Mouse (Mus musculus): ENCODE results near the gene Sh2b1.
A peak's percentile ranks its signal among the peaks of the same experiment; 100 is the strongest.
"Not testable (repeated sequence)": the region's sequence is repeated elsewhere in the genome, so short reads cannot be mapped to it uniquely, and the experiment has no call there.

Sh2b1 gene

DNA sequence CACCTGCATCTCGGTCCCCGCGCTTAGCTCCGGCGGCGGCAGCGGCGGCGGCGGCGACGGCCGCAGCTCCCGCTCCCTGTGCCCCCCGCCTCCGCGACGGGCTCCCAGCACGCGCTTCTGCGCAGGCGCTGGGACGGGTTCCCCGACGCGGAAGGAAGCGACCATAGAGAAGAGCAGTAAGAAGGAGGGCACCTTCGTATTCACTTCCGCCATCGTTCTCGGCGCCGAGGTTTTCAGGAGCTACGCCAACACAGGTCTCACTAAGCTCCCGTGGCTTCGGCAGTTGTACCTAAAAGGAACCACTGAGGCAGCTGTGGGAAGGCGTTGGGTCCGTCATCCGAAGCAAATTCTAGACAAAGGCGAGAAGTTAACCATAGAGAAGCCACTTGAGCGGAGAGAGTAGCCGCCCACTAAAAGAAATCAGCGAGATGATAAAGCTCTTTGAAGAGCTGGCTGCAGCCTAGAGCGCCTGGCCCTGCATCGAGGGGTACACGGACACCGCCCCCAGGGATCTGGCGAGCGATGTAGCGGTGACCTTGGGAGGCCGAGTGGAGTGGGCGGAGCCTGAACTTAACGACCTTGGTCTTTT, at the start of gene Sh2b1:
Gene Sh2b1 (minus strand): TSS at position 432 of the 589 bp plus-strand sequence.
- DNase-seq (ENCODE audit: low read depth in 1 of 2, low spot score in 2 of 2): peak; percentile 54 to 75

DNA sequence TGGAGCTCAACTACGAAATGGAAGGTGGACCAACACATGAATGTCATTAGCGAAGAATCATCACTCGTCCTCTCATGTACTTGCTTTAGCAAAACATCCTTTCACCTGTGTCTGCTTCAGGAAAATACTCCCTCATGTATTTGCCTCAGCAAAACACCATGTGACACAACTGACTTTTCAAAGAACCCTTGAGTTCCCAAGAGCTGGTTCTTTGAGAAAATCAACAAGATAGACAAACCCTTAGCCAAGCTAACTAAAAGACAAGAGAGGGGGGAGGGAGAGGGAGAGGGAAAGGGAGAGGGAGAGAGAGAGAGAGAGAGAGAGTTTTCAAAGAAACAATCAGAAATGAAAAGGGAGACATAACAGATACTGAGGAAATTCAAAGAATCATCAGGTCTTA, 48.1 kb upstream of the Sh2b1 start:
- DNase-seq (ENCODE audit: low read depth in 1 of 2, low spot score in 2 of 2): no peak

GRCm38 (mm10) chr7:126519513-126519912, 44.3 kb upstream of the Sh2b1 start:
- no peak for DNase-seq (ENCODE audit: low read depth in 1 of 2, low spot score in 2 of 2)

GRCm38 (mm10) chr7:126518261-126518941, 43.2 kb upstream of the Sh2b1 start:
- no peak for DNase-seq (ENCODE audit: low read depth in 1 of 2, low spot score in 2 of 2)

DNA sequence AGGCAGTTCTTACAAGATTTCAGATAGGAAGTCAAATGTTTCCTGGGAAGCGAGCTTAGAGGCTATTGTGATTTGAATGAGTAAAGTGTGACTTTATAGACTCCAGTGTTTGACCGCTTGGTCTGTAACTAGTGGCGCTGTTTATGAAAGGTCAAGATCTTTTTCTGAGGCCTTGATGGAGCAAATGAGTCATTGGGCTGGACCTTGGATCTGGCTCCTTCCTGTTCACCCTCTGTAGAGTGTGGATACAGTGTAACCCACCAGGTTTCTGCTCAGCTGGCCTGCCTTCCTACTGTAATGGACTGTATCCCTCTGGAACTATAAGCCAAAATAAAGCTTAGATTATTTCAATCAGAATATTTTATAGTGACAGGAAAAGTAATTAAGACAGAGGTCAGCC, 36.1 kb upstream of the Sh2b1 start:
- no peak for DNase-seq (ENCODE audit: low read depth in 1 of 2, low spot score in 2 of 2)

GRCm38 (mm10) chr7:126507126-126507778, 32.0 kb upstream of the Sh2b1 start:
- DNase-seq (ENCODE audit: low read depth in 1 of 2, low spot score in 2 of 2): no peak

- DNase-seq (ENCODE audit: low read depth in 1 of 2, low spot score in 2 of 2): no peak
Measured at GRCm38 (mm10) chr7:126504913-126505312, 29.7 kb upstream of the Sh2b1 start.

DNA sequence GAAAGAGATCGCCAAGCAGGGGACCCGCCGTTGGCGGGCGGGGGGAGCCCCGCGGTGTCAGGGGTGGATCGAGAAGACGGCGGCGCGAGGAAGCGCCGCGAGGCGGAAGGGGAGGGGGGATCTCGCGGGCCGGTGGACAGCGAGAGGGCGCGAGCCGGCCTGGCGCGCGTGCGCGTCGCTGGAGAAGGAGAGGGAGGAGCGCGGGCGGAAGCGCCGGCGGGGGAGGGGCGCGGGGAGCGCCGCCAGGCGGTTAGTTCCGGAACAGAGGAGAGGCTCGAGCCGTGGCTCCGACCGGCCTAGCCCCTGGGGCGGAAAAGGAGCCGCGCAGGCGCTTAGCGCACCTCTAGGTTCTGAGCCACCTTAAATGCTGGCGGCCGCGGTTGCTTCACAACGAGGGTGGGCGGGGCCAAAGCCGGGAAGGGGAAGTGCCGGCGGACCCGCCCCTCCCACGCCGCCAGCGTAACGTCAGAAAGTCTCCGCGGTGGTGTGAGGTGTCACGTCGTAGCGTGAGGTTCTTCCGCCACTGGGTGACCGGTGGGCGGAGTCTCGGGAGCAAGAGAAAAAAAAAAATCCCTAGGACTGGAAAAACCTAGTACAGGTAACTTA, 28.2 kb upstream of the Sh2b1 start, which contains the start of gene Atxn2l:
Gene Atxn2l (minus strand): TSS at position 165 of the 606 bp plus-strand sequence.
- DNase-seq (ENCODE audit: low read depth in 1 of 2, low spot score in 2 of 2): peak; percentile 96 to 97

DNA sequence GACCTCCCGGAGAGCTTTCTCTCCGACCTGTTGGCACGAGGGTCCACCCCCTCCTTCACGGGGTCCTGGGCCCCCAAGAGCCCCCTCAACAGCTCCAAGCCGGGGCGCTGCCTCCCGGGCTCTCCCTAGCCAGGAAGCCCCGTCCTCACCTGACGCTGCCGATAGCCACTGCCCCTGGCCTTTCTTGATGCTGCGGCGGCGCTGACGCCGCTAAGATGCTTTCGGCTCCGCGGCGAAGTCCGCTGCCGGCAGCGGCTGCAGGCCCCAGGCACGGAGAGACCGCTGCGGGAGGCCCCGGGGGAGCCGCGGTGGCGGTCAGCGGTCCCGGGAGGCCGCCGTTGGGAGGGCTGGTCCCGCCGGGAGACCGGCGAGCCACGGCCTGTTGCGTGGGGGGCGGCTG, 27.5 kb upstream of the Sh2b1 start:
- DNase-seq (ENCODE audit: low read depth in 1 of 2, low spot score in 2 of 2): peak in 1 of 2 experiments; percentile 10

GRCm38 (mm10) chr7:126502023-126502741, 27.0 kb upstream of the Sh2b1 start:
- peak; percentile 48 to 78 for DNase-seq (ENCODE audit: low read depth in 1 of 2, low spot score in 2 of 2)

DNA sequence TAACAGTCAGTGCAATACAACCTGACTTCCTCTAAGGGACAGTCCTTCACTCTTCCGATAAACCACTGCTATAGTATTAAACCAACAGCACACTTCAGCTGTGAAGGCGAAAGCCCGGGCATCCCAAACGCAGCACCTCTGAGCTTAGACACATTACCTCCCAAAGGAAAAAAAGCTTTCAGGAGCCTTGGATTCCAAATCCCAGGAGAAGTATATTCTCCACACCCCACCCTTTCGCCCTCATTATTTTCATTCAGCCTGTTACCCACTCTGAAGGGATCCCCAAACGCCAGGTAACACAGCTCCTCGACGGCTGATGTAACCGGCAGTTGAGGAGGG, 26.4 kb upstream of the Sh2b1 start:
- no peak for DNase-seq (ENCODE audit: low read depth in 1 of 2, low spot score in 2 of 2)

DNA sequence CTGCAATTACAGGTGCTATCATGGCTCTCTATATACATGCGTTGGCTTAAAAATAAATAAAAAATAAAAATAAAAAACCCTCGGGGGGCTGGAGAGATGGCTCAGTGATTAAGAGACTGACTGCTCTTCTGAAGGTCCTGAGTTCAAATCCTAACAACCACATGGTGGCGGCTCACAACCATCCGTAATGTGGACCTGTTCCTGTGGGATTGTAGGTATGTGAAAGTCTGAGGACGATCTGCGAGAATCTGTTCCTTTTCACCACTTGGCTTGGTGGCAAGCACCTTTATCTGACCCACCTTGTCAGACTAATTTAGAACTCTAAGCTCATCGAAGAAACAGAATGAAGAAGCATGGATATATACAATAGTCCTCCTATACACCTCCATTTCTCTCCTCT, 24.2 kb upstream of the Sh2b1 start:
- no peak for DNase-seq (ENCODE audit: low read depth in 1 of 2, low spot score in 2 of 2)

DNA sequence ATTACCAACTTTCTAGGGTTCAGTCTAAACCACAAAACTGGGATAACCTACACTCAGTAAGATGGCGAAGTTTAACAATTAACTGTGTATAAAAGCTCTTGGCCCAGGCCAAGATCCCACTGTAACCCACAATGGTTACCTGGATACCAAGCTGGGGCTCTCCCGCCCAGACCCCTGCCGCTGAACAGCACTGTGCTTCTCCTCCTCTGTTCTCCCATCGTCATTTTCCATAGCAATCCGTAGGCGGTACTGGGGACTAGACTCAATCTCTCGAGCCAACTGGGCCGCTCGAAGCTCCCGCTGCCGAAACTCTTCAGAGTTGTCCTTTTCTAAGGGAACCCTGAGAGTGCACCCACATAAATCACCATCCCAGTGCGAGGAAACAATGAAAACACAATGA, 22.7 kb upstream of the Sh2b1 start:
- no peak for DNase-seq (ENCODE audit: low read depth in 1 of 2, low spot score in 2 of 2)

GRCm38 (mm10) chr7:126496475-126496874, 21.3 kb upstream of the Sh2b1 start:
- DNase-seq (ENCODE audit: low read depth in 1 of 2, low spot score in 2 of 2): no peak

GRCm38 (mm10) chr7:126494120-126494519, 18.9 kb upstream of the Sh2b1 start:
- no peak for DNase-seq (ENCODE audit: low read depth in 1 of 2, low spot score in 2 of 2)

- DNase-seq (ENCODE audit: low read depth in 1 of 2, low spot score in 2 of 2): no peak
Measured at GRCm38 (mm10) chr7:126491973-126492372, 16.7 kb upstream of the Sh2b1 start.

GRCm38 (mm10) chr7:126491005-126491404, 15.8 kb upstream of the Sh2b1 start:
- DNase-seq (ENCODE audit: low read depth in 1 of 2, low spot score in 2 of 2): no peak

GRCm38 (mm10) chr7:126487617-126488385, 12.6 kb upstream of the Sh2b1 start:
- DNase-seq (ENCODE audit: low read depth in 1 of 2, low spot score in 2 of 2): not testable (repeated sequence)

DNA sequence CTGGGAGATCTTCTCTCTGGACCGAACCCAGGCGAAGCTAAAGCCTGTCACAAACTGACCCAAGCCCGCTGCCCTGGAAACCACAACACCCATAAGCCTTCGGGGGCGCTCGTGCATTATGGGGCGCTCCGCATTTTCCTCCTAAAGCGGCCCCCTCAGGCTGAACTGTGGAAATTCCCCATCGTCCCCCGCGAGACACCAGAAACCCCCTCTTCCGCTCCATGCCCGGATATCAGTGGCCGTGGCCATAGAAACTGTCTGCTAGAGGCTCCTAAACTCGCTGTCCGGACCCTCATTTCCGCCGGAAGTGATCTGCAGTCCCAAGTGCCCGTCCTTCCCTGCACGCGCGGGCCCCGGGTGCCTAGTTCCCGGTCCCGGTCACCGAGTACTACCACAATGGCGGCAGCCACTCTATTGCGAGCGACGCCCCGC, 11.8 kb upstream of the Sh2b1 start, which contains the start of gene Tufm:
Gene Tufm (plus strand): TSS at position 310 of the 432 bp plus-strand sequence.
- DNase-seq (ENCODE audit: low read depth in 1 of 2, low spot score in 2 of 2): peak; percentile 80 to 81

DNA sequence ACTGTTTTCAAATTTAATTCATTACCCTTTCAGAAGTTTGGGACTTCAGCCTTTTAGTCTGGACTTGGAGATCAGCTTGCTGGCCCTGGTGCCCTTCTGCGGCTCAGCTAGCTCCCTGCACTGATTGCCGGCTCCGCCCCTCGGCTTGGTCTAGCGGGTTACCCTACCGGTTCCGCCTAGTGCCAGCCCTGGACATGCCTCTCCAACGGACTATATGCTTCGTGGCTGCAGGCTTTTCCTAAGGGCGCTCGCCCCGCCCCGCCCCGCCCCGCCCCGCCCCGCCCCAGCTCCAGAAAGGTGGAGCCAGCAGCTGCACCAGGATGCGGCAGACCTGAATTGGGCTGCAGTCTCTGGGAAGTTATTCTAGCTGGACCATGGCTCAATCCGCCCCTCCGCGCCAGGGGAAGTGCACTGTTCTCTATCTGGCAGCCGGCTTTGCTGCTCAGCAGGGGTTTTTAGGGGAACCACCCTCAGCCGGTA, 7.2 kb upstream of the Sh2b1 start:
- peak; percentile 53 to 59 for DNase-seq (ENCODE audit: low read depth in 1 of 2, low spot score in 2 of 2)

Data from monocyte, adult 2 months (primary cell).